Mouse (Mus musculus): ENCODE data around the gene Supt4a.
A peak's percentile ranks its signal among the peaks of the same experiment; 100 is the strongest.

The Supt4a gene

DNA sequence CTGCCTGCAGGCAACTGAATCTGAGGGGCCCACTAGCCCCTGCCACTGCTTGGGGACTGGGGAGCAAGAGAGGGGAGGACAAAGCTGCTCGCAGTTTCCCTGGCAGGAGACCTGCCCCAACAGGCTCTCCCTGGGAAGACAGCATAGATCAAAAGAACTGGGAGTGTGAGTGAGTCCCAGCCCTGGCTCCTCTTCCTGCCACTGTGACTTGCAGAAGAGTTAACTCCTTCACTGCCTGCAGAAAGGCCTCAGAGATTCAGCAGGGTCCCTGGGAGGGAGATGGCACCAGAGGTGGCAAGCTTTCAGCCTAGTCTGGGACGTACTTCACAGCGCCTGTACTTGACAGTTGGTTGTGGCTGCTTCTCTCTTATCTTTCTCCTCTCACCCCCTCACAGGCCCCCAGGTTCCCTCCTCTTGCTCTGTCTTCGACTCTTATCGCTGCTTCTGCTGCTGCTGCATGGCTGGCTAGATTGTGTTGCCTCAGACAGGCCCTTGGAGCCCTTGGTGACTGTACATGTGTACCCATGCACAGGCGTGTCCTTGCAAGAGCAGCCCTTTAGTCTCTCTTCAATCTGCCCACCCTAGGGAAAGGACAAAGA is 11.3 kb upstream of the Supt4a start:
- no peak for DNase-seq

DNA sequence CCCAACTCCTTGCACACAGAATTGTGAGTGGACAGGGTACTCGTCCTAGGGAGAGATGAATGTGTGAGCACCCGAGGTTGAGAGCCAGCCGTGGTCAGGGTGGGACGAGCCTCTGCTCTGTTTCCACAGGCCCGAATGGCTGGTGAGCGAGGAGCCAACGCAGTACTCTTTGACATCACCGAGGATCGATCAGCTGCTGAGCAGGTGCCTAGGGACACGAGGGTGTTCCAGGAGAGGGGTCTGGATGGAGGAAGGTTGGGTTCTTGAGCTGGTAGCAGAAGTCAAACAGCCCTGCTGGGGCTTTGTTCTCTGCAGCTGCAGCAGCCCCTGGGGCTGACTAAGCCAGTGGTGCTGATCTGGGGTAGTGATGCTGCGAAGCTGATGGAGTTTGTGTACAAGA is 10.3 kb upstream of the Supt4a start:
- DNase-seq = no peak

DNA sequence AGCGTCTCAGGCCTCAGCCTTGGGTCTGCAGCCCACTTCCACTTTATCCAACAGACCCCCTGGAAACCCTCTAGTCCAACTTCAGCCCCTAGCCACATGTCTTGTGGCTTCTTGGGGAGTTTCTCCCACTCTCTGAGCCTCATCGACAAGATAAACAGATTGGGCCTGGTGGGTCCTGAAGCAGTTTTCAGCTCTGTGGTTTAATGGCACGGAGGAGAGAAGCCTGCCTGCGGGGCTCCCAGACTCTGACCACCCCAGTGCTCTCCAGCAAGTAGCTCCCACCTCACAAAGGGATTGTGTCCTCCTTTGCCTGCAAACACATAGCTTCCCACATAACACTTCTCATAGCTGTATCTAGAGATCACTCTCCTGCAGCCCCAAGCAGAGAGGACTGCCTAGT is 9.9 kb upstream of the Supt4a start:
- no peak for DNase-seq

DNA sequence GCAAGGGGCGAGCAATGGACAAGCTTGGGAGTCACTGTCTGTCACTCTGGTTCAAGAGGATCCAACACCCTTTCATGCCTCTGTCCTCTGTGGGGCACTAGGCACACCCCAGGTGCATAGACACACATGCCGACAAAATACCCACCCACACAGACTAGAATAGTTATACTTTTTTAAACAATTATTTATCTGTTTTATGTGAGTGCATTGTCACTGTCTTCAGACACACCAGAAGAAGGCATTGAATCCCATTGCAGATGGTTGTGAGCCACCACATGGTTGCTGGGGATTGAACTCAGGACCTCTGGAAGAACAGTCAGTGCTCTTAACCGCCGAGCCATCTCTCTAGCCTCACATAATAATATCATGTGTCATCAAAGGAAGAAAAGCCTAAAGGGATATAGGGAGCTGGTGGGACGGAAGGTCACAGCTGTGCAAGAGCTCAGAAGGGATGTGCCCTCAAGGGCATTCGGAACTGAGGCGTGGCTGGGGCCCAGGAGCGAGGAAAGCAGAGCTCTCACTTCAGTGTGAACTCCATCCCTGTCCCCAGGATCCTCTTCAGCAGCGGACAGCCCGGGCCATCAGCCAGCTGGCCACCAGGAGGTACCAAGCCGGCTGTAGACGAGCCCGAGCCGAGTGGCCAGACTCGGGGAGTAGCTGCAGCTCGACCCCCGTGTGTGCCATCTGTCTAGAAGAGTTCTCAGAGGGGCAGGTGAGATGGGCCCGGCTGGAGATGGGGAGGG is 8.3 kb upstream of the Supt4a start:
- no peak for DNase-seq

DNA sequence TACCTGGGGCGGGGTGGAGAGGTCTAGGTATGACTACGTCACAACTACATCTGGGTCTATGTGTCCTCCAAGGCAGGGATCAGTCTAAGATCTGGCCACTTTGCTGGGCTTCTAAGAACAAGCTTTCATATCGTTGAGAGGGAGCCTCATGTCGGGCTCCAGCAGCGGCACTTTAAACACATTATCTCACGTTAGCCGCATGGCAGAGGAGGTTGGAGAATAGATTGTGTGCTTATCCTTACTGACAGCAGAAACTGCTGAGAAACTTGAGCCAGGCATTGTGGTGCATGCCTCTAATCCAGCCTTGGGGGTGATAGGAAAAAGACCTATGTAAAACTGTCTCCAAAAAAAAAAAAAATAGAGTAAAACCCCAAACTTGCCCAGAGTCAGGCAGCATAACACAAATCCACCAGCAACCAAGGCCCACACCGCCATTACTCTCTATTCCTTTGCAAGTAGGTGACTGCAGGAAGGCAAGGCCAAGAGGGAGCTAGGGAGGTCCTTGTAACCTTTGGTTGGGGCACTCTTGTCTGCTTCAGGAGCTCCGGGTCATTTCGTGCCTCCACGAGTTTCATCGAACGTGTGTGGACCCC is 7.7 kb upstream of the Supt4a start:
- no peak for DNase-seq

DNA sequence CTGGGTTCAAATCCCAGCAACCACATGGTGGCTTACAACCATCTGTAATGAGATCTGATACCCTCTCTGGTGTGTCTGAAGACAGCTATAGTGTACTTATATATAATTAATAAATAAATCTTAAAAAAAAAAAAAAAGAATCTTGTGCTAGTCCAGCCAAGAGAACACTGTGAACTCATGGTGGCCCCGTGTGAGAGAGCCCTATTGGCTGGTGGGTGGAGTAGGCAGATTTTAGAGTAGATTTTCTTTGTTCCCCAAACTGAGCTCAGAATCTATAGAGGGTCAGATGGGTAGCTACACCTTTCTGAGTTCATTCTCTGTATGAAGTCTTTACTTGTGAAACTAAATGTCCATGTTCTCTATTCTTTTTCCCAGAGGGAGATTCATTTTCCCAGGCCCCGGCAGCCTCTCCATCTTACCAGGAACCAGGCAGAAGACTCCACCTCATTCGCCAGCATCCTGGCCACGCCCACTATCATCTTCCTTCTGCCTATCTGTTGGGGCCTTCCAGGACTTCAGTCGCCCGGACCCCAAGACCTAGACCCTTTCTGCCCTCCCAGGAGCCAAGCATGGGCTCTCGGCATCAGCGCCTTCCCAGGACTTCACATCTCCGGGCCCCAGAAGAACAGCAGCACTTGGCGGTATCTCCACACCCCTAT is 6.6 kb upstream of the Supt4a start:
- no peak for DNase-seq

DNA sequence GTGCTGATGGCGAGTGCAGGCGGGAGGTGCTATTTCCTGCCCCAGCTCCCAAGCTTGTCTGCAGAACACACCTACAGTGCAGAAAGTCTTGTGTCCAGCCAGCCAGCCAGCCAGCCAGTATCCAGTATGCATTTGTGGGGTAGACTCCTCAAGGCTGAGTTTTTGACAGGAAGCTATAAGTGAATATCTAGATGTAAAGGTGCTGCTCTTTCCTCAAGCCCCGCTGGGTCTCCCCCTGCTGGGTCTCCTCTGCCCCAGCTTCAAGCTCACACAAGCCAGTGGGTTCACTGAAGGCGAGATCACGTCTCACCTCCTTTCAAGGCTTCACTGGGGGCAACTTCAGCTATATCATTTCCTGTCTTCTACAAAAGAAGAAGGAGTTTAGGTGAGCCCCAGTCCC is 3.0 kb upstream of the Supt4a start:
- no peak for DNase-seq

DNA sequence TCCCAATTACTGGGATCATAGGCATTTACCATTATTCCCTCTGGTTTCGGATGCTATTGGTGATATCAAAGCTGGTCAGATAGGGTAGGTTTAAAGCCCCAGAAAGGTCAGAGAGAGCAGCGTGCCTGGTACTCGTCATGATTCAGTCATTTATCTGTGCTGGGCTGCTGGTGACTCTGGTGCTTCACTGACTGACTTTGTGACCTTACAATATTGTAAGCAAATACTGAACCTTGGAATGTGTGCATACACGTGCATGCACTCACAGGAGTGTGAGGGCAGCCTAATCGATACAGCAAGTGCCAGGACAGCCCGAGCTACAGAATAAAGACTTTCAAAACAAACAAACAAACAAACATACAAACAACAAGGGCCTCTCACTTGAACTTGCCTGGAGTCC is 1.7 kb upstream of the Supt4a start:
- DNase-seq = no peak

DNA sequence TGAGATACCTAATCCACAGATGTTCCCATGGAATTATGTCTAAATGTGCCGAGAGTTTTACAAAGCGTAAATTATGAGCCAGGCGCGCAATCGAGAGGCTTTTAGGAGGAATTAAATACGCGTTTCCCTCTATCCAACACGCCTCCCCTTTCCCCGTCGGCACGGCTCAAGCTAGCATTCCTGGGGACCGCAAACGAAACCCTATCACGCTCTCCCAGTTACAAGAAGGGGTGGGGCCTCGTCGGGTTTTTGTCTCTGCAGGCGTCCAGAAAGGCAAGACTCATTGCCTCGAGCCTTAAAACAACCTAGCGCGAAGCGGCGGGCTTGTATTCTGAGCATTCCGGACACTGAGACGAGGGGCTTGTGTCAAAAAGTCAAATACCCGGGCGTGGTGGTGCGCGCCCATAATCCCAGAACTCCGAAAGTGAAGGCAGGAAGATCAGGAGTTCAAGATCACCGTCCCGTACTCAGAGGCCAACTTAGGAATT is 661 bp upstream of the Supt4a start:
- peak; percentile 53 for DNase-seq

DNA sequence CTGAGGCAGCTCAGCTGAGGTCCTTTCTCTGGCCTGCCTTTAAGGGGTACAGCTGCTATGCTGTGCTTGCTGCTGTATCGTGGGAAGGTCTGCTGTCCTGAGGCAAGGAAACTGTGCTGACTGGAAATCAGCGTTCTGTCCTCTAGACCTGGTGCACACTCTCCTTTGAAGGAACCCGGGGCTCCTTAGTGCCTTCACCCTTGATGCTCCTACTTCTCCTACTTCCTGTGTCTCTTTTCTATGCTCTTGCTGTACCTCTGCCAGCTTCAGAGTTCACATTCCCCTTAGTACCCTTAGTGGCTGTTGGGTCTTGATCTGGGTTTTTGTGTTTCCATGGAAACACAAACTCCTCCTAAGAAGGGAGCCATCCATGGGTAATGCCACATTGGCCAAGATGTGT is 6.3 kb downstream of the Supt4a start:
- no peak for DNase-seq

DNA sequence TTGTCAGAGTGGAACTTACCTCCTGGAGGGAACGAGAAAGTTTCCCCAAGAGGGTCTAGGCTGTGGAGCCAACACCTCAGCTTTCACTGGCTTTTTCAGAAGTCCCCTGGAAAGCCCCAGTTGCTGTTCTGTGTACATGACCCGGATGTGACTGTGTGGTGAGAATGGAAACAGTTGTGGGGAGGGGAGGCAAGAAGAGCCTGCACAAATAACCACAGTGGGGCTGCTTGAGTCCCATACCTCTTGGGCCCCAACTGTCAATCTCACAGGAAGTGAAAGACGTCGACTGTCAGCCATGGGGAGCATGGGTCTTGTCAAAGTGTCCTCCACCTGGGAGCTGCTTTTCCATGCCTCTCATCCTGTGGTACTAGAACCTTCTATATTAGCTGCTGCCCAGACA is 7.6 kb downstream of the Supt4a start:
- DNase-seq = no peak

DNA sequence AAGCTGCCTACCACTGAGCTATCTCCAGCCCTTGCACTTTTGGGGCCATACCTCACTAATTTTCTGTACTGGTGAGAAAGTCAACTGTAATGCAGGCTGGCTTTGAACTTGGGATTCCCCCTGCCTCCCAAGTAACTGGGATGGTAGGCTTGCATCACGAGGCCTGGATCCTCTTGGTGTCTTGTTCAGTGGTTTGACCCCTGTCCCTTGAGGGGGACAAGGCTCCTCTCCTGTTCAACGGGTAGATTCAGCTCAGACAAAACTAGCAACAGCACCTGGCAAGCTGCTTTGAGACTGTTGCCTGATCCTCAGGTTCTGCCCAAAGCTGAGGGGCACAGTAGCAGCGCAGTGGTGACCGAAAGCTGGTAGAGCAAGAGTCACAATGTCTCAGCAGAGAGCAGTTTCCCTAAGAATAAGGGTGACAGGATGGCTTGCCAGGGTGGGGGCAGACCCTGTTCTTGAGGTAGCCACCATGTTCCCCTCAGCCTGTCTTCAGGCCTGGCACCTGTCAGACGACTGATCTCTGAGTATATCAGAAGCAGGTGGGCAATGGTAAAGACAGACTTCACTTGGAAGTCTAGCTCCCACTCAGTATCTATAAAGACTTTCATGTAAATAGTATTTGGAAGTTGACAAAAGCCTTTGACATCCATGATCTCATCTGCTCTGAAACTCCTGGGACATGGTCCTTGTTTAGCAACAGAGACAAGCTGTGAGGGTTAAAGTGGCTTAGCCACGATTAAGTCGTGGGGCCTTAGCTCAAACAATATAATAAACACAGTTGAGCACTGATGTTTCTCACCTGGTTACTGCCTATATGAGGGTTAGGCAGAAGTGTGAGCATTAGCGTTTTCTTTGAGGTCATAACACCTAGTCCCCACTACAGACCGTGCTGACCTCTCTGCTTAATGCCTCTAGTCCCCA is 8.5 kb downstream of the Supt4a start:
- no peak for DNase-seq

DNA sequence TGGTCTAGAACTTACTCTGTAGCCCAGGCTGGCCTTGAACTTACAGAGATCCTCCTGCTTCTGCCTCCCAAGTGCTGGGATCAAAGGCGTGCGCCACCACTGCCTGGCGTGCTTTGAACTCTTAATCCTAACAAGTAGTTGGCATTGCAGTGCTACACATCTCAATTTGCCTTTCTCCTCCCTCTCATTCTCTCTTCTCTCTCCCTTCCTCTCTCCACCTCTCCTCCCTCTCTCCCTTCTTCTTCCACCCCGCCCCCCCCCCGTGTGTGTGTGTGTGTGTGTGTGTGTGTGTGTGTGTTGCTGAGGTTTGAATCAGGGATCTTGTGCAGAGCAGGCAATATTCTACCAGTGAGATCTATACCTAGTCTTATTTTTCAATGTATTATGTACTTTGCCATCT is 10.0 kb downstream of the Supt4a start:
- DNase-seq = no peak

DNA sequence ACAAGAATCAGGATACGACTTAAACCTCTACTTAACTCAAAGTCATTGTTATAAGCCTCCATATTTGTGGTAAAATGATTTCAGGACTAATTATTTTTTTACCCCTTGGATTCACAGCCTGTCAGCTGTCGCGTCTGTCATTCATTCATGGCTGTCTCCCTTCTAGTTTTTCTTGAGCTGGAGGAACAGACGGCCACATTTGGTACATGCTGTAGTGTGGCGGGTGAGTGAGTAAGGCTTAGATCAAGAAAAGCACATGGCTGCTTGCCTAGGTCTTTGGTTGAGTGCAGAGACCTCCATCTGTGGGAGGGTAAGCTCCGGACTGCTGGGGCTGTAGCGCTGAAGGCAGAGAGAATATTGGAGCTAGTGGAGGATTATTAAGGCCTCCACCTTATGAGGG is 10.4 kb downstream of the Supt4a start:
- no peak for DNase-seq

DNA sequence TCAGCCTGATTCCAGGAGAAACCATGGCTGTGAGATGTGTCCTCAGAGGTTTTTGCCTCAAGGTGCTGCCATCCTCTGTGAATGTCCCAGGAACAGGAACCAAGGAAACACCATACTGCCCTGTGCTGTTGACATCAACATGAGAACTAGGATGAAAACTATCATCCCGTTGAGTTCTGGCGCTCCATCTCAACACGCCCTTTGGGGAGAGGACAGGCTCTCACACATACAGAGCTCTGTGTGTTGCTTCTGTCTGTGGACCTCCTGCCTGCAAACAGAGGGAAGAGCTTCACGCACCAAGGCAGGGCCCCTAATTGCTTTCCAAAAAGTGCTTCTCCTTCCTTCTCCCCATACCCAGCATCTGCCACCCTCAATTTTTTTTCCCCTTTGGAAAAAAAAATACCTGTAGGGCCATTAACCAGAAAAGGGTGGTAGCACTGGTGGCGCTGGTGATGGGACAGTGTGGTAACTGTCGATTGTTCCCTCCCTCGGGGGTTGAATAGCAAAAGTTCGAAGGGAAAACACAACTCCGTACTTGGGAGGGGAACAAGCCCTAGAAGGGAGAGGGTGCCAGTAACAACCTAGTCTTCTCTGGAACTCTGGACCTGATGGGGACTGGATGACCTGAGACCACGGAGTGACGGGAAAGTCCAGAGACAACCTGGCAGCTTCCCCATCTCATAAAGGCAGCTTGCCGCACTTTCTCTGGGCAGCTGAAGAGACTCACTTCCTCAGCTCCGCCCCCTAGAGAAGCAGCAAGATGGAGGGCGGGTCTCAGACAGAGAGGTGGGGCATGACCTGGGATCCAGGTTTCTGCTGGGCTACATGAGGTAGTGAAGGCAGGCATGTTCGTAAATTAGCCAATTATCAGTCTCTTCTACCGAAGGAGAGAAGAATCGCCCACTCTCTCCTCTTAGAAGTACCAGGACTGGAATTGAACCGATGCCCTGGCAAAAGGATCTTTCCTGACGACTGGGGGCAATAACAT is 11.1 kb downstream of the Supt4a start:
- DNase-seq = no peak

DNA sequence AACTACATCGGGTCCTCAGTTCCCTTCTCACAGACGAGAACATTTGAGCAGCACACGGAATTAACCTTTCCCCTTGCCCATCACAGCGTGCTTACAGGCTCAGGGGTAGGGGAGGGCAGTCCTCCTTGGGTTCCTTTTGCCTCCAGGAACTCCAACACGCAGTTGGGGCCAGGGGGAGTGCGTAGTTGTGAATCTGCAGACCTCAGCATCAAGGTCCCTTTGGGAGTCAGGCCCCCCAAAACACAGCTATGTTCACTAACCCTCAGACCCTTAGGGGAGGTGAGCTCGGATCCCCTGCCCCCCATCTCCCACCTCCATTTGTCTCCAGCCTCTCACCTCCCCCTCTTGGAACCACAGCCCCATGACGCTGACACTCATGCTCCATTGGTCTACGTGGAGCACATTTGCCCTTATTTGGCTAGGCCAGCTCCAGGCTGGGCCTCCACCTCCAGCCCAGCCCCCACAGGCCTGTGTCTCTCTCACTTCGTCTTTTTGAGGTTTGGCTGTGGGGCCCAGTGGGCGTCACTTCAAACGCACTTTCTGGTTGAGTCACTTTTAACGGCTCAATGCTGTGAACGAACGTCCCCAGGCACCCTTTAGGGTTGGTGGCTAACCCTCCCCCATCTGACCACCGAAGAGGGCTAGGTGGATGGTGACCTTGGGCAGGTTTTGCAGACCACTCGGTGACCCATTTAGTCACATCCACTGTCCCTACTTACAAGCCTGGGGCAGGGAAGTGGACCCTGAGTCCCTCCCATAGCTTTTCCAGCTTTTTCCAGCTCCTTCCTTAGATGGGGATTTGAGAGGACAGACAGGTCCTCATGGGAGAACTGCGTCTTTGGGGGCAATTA is 12.1 kb downstream of the Supt4a start:
- DNase-seq = no peak

DNA sequence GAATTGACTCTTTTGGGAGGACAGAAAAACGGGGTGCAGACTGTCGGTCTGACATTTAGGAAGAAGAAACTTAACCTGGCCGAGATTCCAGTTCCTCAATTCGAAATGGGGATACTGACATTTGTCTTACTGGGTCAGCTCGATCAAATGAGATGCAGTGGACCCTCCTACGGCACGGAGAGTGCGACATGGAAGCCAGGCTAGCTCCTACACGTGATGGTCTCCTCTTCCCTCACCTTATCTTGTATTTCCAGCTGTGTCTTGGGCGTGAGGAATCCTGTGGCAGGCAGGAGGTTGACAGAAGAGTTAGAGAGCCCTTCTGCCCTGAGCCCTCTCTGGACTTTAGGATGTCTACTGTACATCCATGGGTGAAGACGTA is 12.7 kb downstream of the Supt4a start:
- no peak for DNase-seq

DNA sequence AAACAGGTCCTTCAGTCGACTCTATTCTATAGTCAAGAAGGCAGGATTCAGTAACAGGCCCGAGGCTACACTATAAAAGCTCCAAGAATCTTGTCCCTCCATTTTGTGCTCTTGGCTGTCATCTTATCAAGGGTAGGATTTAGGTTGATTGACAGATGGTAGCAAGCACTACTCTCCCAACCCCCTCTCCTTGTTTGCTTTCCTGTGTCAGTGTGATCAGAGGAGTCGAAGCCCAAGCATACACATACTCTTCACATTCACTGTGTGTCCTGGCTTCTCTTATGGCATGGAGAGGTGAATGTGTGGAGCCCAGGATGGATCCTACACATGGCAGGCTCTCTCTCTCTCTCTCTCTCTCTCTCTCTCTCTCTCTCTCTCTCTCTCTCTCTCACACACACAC is 13.2 kb downstream of the Supt4a start:
- DNase-seq = no peak

DNA sequence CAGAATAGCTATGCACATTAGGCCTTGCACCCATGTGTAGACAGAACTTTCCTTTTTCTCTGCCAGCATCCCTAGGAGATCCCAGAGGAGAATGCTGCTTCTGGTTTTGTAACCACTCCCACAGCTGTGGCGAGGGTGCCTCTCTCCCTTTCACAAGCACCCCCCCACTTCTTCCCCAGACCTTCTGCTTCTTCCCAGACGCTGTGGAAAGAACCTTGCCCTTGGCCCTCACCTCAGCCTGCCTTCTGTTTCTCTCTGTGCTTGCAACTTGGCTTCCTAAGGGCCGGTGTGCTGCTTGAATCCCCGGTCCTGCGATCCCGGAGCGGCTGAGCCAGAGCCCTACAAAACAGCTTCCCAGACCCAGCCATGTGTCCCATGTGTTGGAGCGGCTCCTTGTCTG is 13.7 kb downstream of the Supt4a start:
- no peak for DNase-seq

DNA sequence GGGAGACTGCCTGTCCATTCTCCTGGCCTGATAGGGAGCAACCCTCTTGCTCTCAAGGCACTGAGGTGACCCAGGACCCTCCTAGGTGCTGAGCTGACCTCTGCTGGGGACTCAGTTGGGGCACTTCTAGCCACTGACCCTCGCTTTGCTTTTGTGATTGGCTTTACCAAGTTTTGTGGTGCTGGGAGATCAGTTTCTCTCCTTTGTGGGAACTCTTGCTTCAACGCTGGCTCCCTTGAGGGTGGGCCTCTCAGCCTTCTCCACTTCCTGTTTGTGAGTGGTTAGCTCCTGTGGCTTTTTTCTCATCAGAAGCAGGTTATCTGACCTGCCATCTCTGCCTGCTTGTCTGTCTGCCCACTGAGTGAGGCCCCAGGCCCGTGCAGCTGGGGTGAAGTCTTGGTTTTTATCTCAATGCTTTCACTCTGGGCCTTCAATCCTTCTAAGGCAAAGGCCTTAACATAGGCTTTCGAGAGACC is 14.2 kb downstream of the Supt4a start:
- no peak for DNase-seq

Data from cerebellum, adult 11 months (tissue).